Mouse (Mus musculus): ENCODE data around the gene Il10. TPM values are rescaled to one million over a fixed set of nuclear protein-coding genes. Genes with fewer than 3 reads are reported as not detected.
"Not testable (repeated sequence)": the region's sequence is repeated elsewhere in the genome, so short reads cannot be mapped to it uniquely, and the experiment has no call there.

Il10 gene
- total RNA-seq, 2 experiments from 2014 or later: not detected

DNA sequence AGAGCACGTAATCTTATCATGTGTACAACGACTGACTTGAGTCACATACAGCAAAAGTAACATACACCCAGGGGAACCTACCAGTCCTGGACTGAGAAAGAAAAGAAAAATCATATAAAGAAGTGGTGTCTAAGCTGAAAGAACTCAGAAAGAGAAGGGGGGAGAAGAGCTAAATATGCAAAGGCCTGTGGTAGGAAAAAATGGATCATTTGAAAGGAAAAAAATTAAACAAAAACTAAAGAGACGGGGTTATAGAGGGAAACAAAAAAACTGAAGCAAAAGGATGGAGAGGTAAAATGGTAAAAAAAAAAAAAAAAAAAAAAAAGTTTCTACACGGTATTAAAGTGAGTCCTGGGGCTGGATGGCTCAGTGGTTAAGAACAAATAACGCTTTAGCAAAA lies 5.7 kb upstream of the Il10 start:
- no peak for DNase-seq (ENCODE audit: extremely low spot score in 1 of 2, low spot score in 2 of 2)

DNA sequence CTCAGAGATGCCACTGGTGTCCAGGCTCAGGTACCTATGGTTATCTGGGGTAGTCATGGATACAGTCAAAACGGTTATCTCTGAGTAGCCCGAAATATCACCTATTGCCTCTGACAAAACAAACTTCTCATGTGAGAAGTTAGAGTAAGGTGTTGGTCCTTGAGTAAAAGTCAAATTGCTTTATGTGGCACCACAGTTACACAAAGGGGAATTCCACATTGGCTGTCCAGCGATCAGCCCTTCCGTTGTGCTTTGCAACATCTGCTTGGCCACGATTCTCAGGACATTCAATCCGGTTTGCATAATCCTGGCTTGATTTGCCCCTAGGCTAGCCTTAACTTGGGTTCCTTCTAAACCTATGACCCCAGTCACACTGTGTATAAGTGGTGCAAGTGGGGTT lies 4.4 kb upstream of the Il10 start:
- intact Hi-C loops (cut with DNase I): no loop called here
- DNase-seq (ENCODE audit: extremely low spot score in 1 of 2, low spot score in 2 of 2): no peak

More for the DNA sequence above, 5.7 kb upstream of the Il10 start:
- intact Hi-C loops (cut with DNase I): no loop called here

DNA sequence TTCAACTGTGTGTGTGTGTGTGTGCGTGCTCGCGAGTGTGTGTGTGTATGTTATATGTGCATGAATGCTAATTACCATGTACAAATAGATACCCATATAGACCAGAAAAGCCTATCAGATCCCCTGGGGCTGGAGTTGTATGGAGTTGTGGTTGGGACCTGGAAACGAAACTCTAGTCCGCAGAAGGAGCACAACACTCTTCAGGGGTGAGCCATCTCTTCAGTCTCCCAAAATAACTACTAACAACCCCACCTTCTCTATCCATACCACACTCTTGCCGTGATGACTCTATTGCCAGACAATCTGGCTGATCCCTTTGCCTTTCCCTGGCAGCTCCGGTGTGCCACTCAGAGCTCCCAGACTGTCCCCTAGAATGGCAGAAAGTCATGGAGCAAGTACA lies 3.8 kb upstream of the Il10 start:
- intact Hi-C loops (cut with DNase I): no loop called here

DNA sequence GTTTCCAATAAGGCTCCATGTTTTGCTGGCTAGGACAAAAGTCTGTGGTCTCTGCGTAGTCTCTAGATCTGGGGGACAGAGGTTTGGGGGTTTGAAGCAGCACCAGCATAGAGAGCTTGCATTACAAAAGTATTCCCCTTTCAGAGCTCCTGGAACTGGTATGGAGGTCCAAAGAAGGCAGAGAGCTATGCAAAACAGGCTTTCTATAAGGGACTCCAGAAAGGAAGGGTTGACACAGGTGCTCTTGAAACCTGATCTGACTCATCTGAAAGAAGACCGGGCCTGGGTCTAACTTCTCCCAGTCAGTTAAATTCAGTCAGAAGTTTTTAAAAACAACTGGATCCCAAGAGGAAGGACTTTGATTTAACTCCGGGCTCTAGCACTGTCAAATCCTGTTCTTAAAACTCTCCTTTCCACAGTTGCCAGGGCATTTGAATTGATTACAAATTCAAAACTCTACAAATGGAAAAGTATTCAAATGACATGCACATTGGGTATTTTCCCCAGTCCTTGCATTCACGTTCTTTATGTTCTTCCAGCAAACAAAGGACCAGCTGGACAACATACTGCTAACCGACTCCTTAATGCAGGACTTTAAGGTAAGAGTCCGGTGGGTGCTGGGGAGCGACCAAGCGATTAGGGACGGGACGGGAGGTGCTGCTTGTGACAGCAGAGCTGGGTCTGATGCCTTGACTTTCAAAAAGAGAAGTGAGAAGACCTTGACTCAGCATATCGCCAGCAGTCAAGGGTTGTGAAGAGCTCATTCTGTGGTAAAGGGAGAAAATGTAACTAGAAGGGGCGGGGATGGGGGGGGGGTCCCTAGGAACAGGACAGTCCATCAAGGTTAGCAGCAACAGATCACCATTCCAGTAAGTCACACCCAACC lies 1.0 kb downstream of the Il10 start:
- intact Hi-C loops (cut with DNase I): no loop called here
- no peak for DNase-seq (ENCODE audit: extremely low spot score in 1 of 2, low spot score in 2 of 2)

More for the DNA sequence above, 3.8 kb upstream of the Il10 start:
- DNase-seq (ENCODE audit: extremely low spot score in 1 of 2, low spot score in 2 of 2): no peak

DNA sequence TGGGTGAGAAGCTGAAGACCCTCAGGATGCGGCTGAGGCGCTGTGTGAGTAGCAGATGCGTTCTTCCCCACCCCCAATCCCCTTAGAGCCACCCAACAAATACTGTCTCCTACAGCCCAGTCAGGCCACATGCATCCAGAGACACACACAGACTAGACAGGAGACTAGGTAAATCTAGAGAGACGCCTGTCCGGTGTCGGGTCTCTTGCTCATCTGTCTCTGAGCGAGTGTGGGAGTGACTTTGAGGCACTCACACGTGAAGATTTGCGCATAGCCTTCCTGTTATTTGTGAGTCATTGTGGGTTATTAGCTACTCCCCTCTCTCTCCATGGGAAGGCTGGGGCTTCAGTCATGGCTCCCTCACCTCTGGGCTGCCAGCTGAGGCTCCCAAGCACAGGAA lies 1.8 kb downstream of the Il10 start:
- intact Hi-C loops (cut with DNase I): no loop called here
- DNase-seq (ENCODE audit: extremely low spot score in 1 of 2, low spot score in 2 of 2): no peak

DNA sequence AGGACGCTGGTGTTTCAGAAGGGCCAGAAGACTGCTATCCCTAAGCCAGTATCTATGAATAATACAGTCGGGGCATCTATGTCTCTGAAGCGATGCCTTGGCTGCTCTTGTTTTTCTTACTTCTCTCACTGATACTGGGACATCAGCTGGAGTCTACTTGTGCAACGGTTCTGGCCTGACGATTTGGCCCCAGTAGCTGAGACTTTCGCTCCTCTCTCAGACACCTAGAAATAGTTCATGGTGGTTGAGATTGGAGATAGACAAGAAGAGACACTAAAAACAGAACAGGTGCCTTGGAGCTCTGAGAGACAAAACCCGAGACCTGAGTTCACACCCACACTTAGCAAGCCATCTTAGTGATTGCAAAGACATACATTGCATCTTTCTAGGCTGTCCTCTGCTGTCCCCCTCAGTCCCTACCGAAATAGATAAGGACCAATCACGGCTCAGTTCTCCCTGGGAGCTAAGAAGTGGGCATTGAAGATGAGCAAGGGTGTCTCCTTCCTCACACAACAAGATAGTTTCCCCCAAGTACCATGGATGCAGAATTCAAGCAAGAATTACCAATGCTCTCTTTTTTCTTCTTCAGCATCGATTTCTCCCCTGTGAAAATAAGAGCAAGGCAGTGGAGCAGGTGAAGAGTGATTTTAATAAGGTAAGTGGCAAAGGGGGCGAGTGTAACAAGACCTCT lies 2.4 kb downstream of the Il10 start:
- intact Hi-C loops (cut with DNase I): no loop called here
- DNase-seq (ENCODE audit: extremely low spot score in 1 of 2, low spot score in 2 of 2): no peak

DNA sequence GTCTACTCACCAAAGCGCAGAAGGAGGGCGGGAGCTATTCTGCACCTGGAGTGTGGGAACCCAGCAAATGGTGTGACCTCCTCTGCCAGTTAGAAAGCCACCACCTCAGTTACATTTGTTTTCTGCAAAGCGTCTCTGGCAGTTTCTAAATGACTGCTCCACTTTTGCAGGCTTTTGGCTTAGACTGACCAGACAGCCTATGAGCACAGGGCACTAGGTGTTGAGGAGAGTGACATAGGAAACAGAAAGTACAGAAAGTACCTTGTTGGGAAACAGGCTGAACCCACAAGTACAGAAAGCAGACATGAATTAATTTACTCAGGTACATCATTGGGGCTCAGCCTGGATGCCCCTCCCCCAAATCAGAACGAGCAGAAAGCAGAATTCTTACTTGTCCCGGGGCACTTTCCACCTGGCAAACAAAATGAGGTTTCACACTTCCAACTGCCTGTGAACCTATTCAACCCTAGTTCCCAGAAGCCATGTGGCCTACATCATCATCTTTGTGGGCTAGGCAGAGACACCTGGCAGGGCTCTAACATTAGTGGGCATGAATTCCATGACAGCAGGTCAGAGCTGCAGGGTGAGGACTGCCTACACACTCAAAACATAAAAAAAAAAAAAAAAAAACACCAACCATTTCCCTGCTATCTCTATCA lies 3.1 kb downstream of the Il10 start:
- intact Hi-C loops (cut with DNase I): no loop called here
- no peak for DNase-seq (ENCODE audit: extremely low spot score in 1 of 2, low spot score in 2 of 2)

DNA sequence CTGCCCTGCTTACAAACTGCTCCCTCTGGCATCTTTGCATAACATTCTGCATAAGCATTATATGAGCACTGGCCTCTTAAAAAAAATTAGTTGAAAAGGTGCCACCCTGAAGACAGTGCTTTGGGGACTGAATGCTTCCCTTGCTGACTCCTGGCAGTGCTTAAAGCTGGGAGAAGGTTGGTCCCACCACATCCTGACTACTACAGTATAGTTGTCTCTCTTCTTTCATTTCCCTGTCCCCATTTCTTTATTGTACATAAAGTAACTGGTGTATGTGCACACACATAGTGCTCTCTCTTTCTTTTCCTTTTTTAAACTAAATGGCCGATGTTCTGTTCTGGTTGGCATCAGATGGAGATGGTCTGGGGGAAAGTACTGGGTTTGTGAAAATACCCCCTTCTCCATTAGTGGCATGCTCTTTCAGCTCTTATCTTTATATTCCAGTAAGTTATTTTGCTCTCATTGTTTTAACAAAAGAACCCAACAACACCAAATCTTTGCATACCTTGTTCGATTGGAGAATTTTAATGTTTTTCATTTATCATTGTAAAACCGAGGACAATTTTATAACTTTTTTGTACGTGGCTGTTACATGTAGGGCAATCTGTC lies 3.7 kb downstream of the Il10 start:
- DNase-seq (ENCODE audit: extremely low spot score in 1 of 2, low spot score in 2 of 2); intact Hi-C loops (cut with DNase I): not testable (repeated sequence)

DNA sequence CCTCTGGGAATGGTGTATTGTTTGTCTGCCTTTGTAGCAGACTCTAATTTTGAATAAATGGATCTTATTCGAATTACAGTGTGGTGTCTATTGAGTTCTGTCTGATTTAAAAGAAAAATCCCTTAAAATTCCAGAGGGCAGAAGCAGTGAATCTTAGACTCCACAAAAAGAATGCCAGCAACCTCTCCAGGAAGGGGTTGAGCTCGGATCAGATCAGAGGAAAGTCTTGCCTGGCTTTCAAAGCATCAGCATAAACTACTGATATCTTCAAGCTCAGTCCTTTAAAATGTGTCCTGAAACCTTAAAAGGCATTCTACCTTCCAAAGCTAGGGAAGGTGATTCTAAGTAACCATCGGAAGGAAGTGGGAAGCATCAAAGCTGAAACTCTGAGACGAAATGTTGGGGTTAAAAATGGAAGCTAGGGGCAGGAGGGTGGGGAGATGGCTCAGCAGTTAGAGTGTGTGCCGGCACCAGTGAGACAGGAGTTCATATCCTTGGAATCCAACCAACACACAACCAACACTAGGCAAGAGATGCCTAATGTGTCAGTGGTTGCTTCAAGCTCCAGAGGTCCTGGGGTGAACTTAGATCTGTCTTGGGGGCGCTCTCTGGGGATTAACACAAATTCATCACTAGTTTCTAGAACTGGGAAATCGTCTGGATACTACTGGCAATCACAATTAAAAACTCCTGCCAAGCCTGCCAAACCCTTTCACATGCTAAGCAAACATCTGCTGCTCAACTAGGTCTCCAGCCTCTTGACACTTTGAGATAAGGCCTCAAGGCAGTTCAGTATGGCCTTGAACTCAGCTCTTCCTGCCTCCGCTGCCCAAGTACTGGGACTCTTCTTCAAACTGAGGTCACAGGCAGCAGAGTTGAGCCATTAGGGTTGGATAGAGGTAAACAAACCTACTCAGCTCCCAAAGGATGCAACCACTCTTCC lies 5.5 kb downstream of the Il10 start:
- intact Hi-C loops (cut with DNase I): no loop called here
- DNase-seq (ENCODE audit: extremely low spot score in 1 of 2, low spot score in 2 of 2): no peak

DNA sequence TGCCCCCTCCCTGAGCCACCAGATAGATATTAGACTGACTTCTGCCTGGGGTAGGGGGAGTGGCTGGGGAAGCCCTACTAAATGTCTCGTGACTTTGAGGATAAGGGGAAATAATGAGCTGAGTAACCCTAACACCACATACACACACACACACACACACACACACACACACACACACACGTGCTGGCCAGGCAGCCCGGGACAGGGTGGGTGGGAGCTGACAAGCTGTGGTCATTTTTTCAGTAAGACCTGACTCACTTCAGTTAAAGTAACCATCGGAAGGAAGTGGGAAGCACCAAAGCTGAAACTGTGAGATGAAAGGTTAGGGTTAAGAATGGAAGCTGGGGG lies 6.2 kb downstream of the Il10 start:
- DNase-seq (ENCODE audit: extremely low spot score in 1 of 2, low spot score in 2 of 2): no peak
- intact Hi-C loops (cut with DNase I): no loop called here

DNA sequence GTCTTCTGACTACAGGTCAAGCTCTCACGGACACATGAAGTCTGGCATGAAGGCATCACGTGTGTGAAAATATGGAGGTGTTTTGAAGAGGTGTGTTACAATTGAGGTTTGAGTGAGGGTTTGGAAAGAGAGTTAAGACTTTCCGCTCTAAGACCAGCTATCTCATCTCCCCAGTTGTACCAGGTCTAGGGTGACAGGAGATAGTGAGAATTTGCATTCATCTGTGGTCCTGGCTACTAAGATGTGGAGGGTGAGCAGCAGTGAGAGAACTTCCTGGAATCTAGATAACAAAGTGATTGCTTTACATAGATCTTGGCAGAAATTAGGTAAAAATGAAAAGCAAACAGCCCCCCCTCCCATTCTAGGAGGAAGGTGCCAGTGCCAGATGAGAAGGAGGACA lies 9.6 kb downstream of the Il10 start:
- intact Hi-C loops (cut with DNase I): no loop called here

DNA sequence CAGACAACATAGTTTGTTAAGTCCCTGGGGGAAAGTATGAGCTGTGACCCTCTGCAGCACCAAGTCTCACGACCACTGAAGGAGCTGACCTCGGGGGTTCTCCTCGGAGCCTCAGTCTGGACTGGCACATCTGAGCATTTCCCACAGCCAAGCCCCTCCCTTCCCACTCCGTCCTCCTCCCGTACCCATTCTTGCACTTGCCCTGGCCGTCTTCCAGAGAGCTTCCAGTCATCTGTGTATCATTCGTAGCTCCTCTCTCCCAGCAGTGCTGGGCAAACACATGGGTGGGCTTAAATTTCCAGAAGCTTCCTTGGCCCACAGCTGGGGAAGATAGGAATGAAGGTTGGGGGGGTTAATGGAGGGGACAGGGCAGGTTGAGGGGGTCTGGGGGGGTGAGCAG lies 10.6 kb downstream of the Il10 start:
- DNase-seq (ENCODE audit: extremely low spot score in 1 of 2, low spot score in 2 of 2): peak in 1 of 2 experiments; percentile 28
- intact Hi-C loops (cut with DNase I): no loop called here

More for the DNA sequence above, 9.6 kb downstream of the Il10 start:
- DNase-seq (ENCODE audit: extremely low spot score in 1 of 2, low spot score in 2 of 2): no peak

DNA sequence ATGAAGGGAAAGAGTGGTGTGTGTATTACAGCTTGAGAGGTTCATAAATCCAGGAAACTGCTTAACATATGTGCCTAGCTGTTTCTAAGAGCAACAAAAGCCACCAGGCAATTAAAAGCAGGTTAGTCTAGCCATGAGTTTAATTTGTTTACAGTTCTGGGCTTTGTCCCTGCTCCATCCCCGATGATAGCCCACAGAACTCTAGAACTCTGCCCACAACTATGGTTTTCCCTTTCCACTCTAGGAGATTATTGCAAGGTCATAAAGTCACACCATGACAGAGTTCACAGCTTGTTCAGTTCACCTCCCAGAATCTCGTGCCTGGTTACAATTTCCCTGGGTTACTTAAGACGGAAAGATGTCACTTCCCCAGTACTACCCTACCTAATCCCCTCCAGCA lies 11.6 kb downstream of the Il10 start:
- intact Hi-C loops (cut with DNase I): no loop called here
- DNase-seq (ENCODE audit: extremely low spot score in 1 of 2, low spot score in 2 of 2): no peak

DNA sequence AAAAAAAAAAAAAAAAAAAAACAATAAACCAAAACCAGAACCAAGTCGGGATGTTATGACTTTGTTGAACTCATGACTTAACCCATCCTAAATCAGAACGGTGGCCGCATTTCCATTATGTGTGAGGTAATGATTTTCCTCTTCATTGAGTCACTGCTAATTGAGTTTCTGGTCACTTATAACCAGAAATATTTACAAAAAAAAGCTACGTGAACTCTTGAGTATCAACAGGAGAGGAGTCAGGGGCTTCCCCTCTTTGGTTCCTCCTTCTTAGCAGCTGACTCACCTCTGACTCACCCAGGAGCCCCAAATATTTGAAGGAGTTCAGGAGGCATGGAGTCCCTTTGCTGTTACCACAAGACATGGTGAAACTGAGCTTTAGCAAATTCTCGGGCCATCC lies 18.4 kb downstream of the Il10 start:
- DNase-seq (ENCODE audit: extremely low spot score in 1 of 2, low spot score in 2 of 2): no peak
- intact Hi-C loops (cut with DNase I): no loop called here

DNA sequence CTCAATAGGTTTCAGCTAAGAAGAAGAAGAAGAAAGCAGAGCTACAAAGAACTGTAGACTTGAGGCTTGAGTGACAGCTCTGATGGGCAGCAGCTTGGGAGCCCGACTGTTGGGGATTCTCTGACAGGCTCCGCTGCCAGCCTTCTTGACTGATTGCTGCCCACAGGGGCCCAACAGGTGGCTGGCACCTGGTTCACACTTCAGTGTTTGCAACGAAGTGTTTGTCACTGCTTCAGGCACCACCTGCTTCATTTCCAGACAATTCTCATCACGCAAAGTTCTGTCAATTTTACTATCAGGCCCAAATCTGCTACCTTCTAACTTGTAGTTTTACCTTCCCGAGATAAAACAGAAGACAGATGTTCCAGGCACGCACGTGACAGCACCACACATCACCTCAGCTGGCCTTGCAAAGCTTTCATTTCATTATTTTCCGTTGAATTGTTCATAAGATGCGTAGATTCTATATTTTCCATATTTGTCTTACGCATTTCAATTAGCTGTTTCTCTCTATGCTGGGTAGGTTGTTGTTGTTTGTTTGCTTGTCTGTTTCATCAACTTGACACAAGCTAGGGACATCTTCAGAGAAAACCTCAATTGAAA lies 18.9 kb downstream of the Il10 start:
- DNase-seq (ENCODE audit: extremely low spot score in 1 of 2, low spot score in 2 of 2): no peak
- intact Hi-C loops (cut with DNase I): no loop called here

DNA sequence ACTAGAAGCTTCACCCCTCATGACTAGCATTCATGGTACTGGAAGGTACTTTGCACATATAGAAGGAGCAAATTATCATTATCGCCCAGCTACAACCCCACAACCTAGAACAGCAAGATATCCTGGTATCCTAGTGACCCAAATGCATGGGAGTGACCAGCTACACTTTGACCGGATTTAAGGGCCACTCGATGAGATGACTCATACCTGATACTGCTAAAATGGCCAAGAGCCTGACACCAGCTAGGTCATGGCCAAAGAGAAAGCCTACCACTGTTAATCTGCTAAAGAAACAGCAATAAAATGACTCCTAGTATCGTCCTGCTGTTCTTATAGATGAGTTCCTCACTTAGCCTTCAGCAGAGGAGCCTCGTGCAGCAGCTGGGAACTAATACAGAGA lies 19.8 kb downstream of the Il10 start:
- no peak for DNase-seq (ENCODE audit: extremely low spot score in 1 of 2, low spot score in 2 of 2)
- intact Hi-C loops (cut with DNase I): no loop called here

DNA sequence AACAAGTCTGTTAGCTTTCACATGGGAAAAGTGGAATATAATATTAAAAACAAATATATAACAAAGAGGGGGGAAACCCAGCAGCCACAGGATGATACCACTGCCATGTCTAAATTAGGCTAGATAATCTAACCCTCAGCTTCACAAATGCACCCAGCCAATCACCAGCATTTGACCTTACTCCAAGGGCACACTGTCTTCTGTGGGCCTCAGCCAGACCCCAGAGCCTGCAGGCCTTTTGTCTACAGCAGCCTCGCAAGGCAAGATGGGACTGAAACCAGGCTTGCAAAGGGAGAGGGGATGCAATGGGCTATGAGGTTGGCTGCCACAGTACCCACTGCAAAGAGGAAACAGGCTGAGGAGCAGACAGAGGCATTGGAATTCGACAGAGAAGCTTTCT lies 22.6 kb downstream of the Il10 start:
- intact Hi-C loops (cut with DNase I): no loop called here
- DNase-seq (ENCODE audit: extremely low spot score in 1 of 2, low spot score in 2 of 2): no peak

DNA sequence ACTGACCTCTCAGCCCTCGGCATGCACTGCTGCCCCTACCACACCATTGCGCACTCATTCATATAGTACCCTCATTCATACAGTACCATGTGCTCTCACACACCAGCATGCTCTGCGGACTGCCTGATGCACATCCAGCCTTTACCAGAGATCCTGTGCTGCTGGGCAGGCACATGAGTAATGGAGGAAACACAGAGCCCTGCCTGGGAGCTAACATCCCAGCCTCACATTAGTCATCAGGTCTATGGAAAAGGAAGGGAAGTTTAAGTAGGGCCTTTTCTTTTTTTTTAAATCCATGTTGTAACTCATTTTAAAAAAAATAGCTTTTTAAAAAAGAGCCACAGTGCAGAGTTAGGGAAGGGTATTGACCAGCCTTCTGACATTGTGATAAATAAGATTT lies 23.1 kb downstream of the Il10 start:
- intact Hi-C loops (cut with DNase I): no loop called here
- DNase-seq (ENCODE audit: extremely low spot score in 1 of 2, low spot score in 2 of 2): no peak
